In genomic region chr13:23708041-23708440, GRCm38 (mm10) we compare ENCODE assay signal across 16 mouse cellular contexts. TPM values are rescaled to one million over a fixed set of nuclear protein-coding genes. Genes with fewer than 3 reads are reported as not detected.
"Had no signal": no experiment of that assay in that cellular context is flagged by ENCODE, and none has a peak within 500 bp of the region (broad histone marks: within the 10 kb centered on the region; RNA-seq: fewer than 3 reads in every experiment).

No protein-coding gene starts in this region.

- H3K9me3 ChIP-seq: liver, embryonic 15.5 days; neural tube, embryonic 13.5 days had no signal

- DNase-seq: lung, embryonic 14.5 days; lung, postnatal 10 days; lung, postnatal 4 days; retina, postnatal 1 day; right cerebral cortex, postnatal 4 days; spleen, adult 18-20 months; thymus, adult 18-20 months; thymus, postnatal 14 days had no signal

- ATAC-seq: midbrain, embryonic 16.5 days had no signal

- H3K36me3 ChIP-seq: liver, embryonic 15.5 days; neural tube, embryonic 13.5 days had no signal

- H3K9ac ChIP-seq: liver, embryonic 15.5 days; lung, embryonic 14.5 days; neural tube, embryonic 13.5 days had no signal

- H3K27ac ChIP-seq: left cerebral cortex, adult 2 months; liver, embryonic 15.5 days; neural tube, embryonic 13.5 days had no signal

- H3K4me2 ChIP-seq: liver, embryonic 15.5 days; lung, embryonic 14.5 days; midbrain, embryonic 11.5 days; neural tube, embryonic 13.5 days had no signal

- H3K4me3 ChIP-seq: left cerebral cortex, adult 2 months; liver, embryonic 15.5 days; neural tube, embryonic 13.5 days had no signal

RNA-seq across cellular contexts. Expression of gene Hist1h1t, which starts 12.4 kb away (rescaled TPM):
- total RNA-seq: layer of hippocampus, postnatal 25 days; left cerebral cortex, adult 2 months had no signal
- polyA plus RNA-seq: kidney, embryonic 16.5 days; liver, embryonic 15.5 days; lung, embryonic 14.5 days; midbrain, embryonic 11.5 days; midbrain, embryonic 16.5 days; neural tube, embryonic 13.5 days; stomach, embryonic 14.5 days had no signal
